Mouse (Mus musculus) T-helper 17 cell (primary cell): Measurements from ENCODE around the gene Cbarp.

Experiments
- in situ Hi-C, 2 experiments: fragments of 300-600 bp; cut with MboI, MseI; formaldehyde crosslinking; loops; 1 replicate in 1 of 2; 2 replicates in 1 of 2; pipeline ENCODE4 v1.15.1; 2025; ENCODE audit warnings: high pct_unique_total_duplicates in 2 of 2

The Cbarp gene

DNA sequence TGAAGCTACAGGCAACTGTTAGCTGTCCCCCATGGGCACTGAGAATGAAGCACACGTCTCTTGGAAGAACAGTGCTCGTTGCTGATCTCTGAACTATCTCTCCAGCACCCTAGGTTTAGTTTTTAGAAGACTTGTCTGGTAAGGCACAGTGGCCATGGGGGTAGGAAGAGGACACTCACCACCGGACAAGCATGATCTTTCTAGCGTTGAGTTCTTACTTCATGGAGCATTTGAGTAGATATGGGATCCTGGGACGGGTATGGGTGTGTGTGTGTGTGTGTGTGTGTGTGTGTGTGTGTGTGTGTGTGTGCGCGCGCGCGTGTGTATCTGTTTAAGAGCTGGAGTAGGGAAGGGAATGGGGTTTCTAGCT lies at the start of gene Cbarp:
Gene Cbarp, minus strand, starts transcription at position 170 of the 370 bp plus-strand sequence.
- in situ Hi-C loops = loop anchor here in 1 of 2 experiments (10.0 kb wide), 1 partner anchor 156 kb away; the partner anchor contains the start of genes Cnn2 and Tmem259

DNA sequence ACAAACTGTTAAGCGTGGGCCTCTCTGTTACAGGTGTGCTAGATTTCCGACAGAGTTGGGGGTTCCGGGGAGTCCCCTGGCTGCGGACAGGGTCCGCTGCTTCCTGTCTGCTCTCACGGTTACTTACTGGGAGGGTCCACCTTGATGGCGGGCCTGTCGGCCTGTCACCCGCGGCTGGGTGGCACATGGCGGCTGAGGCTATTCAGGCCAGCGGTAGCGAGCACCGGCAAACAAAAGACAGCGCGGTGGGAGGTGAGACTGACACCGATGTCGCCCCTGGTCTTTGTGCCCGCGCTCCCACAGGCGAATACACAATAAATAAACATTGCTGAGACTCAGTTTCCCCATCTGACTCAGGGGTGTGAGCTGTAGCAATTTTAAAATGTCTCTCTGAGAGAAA lies 49.4 kb upstream of the Cbarp start:
- in situ Hi-C loops = no loop called here

- in situ Hi-C loops = no loop called here
Measured at GRCm38 (mm10) chr10:80188453-80189024, 47.9 kb upstream of the Cbarp start.

- in situ Hi-C loops = no loop called here
Measured at GRCm38 (mm10) chr10:80187739-80188138, 47.1 kb upstream of the Cbarp start.

- in situ Hi-C loops = no loop called here
Measured at GRCm38 (mm10) chr10:80186649-80187048, 46.0 kb upstream of the Cbarp start.

DNA sequence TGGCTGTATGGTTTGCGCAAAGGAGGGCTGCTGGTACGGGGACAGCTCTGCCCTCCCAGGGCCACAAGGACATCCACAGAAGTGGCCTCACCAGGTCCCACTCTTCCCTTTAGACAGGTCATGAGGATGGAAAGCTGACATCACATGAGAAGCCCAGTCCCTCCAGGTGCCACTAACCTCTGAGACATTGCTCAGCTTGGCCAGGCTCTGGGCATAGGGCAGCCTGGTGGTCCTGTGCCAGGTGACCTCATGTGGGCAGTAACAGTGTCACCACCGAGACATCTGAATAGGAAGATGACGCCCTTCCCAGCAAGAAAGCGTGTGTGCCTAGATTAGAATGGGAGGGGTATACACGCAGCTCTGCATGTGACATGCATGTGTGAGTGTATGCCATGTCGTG lies 41.9 kb upstream of the Cbarp start:
- in situ Hi-C loops = no loop called here

GRCm38 (mm10) chr10:80180823-80181222 lies 40.2 kb upstream of the Cbarp start:
- in situ Hi-C loops = no loop called here

DNA sequence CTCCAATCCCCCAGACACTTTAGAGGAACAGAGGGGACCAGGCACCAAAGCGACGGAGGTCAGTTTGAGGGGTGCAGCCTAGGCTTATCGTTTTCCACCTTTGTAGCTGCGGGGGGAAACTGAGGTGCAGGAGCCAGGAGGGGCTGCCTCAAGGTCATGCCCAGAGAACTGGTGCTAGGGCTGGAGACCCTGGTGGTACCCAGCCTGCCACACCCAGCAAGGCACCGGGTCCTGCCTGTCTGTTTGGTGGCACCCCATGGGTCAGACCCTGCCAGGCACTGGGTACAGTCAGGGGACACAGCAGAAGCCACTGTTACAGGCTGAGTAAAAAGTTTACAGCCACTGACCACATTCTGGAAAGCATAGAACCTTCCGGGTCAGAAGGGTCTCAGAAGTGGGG lies 39.7 kb upstream of the Cbarp start:
- in situ Hi-C loops = no loop called here

GRCm38 (mm10) chr10:80179068-80180051 lies 38.7 kb upstream of the Cbarp start, which contains the start of gene Efna2:
TSS of gene Efna2 (plus strand) at chr10:80179482.
- in situ Hi-C loops = loop anchor here (5.0 kb wide), 1 partner anchor 68 kb away; the partner anchor contains the start of gene Ndufs7 (in 2 of the 2)

GRCm38 (mm10) chr10:80177441-80178279 lies 37.0 kb upstream of the Cbarp start:
- in situ Hi-C loops = loop anchor here (5.0 kb wide), 1 partner anchor 70 kb away; the partner anchor contains the start of gene Ndufs7 (in 2 of the 2)

GRCm38 (mm10) chr10:80176270-80176834 lies 35.7 kb upstream of the Cbarp start:
- in situ Hi-C loops = loop anchor here (5.0 kb wide), 1 partner anchor 71 kb away; the partner anchor contains the start of gene Ndufs7 (in 2 of the 2)

- in situ Hi-C loops = loop anchor here (5.0 kb wide), 1 partner anchor 72 kb away; the partner anchor contains the start of gene Ndufs7 (in 2 of the 2)
Measured at GRCm38 (mm10) chr10:80175536-80176269, 35.1 kb upstream of the Cbarp start.

GRCm38 (mm10) chr10:80174705-80175104 lies 34.1 kb upstream of the Cbarp start:
- in situ Hi-C loops = loop anchor here (5.0 kb wide), 1 partner anchor 73 kb away; the partner anchor contains the start of gene Ndufs7 (in 2 of the 2)

GRCm38 (mm10) chr10:80173955-80174640 lies 33.5 kb upstream of the Cbarp start:
- in situ Hi-C loops = no loop called here

- in situ Hi-C loops = no loop called here
Measured at GRCm38 (mm10) chr10:80173358-80173757, 32.7 kb upstream of the Cbarp start.

DNA sequence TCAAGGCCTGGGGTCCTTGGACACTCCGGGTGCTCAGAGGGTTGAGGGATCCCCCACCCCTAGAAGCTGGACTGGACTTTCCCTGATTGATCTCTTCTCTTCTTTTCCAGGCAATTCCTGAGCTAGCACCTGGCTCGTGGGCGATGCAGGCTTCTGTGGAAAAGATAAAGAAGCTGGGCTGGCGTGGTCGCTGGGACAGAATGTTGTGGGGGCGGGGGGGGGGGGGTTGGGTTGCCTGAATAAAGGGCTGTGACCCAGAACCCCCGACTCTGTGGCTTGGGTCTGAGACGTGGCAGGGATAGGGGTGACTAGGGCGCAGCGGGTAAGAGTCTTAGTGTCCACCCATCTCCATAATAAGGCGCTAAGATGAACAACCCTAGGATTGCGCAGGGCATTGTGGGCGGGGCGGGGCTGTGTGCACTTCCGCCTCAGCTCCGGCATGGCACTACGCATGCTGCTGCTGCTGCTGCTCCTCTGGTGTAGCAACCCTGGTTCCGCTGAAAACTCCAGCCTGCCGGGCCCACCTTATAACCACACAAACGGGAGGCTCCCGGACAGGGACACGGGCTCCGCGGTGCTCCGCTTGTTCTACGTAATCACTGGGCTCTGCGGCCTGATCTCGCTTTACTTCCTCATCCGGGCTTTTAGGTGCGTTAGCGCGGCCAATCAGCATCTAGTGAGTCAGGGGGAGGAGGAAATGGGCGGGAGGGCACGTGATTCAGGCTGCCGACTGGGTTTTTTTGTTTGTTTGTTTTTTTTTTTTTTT lies 32.1 kb upstream of the Cbarp start, which contains the start of gene 1600002K03Rik:
Gene 1600002K03Rik, plus strand, starts transcription at position 418 of the 766 bp plus-strand sequence.
- in situ Hi-C loops = no loop called here

DNA sequence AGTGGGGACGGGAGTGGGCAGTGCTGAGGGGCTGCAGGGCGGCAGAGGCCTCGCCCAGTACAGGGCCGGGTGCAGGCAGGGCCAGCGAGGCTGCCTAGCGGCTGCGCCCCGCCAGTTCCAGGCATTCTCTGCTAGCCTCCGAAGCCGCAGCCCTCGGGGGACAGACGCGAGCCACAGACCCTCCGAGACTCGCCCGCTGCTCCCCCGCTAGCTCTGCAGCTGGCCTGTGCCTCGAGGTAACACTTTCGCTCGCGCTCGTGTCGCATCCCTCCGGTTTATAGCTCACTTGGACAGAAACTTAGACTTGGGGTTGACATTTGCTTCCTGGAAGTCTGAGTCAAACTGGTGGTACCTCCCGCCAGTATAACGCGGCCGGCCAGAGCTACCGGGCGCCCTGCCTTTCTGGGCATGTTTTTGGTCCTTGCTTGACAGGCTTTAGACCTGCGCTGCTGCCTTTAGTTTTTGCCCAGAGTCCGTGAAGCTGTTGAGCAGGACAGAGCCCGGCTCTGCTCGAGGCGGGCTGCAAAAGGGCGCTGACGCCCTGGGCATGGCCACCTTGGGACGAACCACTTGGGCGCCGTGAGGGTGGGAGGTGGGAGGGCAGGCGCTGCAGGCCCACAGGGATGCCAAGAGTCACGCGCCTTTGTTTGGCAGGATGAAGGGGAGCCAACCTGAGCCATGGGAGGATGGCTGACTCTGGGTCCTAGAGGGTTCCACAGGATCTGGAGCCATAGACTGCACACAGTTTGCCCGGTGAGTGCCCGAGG lies 31.3 kb upstream of the Cbarp start:
- in situ Hi-C loops = no loop called here

GRCm38 (mm10) chr10:80171252-80171651 lies 30.6 kb upstream of the Cbarp start:
- in situ Hi-C loops = no loop called here
